Mouse (Mus musculus): ENCODE measurements around the gene Scrt2. TPM values are rescaled to one million over a fixed set of nuclear protein-coding genes. Genes with fewer than 3 reads are reported as not detected.
A peak's percentile ranks its signal among the peaks of the same experiment; 100 is the strongest.

Gene Scrt2
- polyA plus RNA-seq, 1 experiment = not detected

GRCm38 (mm10) chr2:152109386-152109785 lies 28.1 kb downstream of the Scrt2 start:
- TF ChIP-seq POLR2A (IDR thresholded peaks at IDR 0.05; ENCODE audit: insufficient read depth, low read depth, low read length) = no peak
- no peak for TF ChIP-seq CTCF (IDR thresholded peaks at IDR 0.05; ENCODE audit: insufficient read depth, low read depth, low read length)
- 83% methylated on average over 5 of the region's 5 CpGs for WGBS
- Histone ChIP-seq H3K4me3 (ENCODE audit: insufficient read depth, low read depth, low read length) (no peak overlapping the region), H3K4me1 (ENCODE audit: control insufficient read depth, insufficient read depth, low read length) (peaks cover 30% of the 10 kb centered on the region), H3K27ac (ENCODE audit: insufficient read depth, low read depth, low read length) (no peak overlapping the region)

- Histone ChIP-seq H3K4me3 (ENCODE audit: insufficient read depth, low read depth, low read length) (no peak overlapping the region), H3K4me1 (ENCODE audit: control insufficient read depth, insufficient read depth, low read length) (peaks cover 32% of the 10 kb centered on the region), H3K27ac (ENCODE audit: insufficient read depth, low read depth, low read length) (no peak overlapping the region)
- WGBS = 35% methylated on average over 2 of the region's 2 CpGs
- TF ChIP-seq POLR2A (IDR thresholded peaks at IDR 0.05; ENCODE audit: insufficient read depth, low read depth, low read length) (no peak), CTCF (IDR thresholded peaks at IDR 0.05; ENCODE audit: insufficient read depth, low read depth, low read length) (no peak)
Measured at GRCm38 (mm10) chr2:152111311-152111710, 30.0 kb downstream of the Scrt2 start.

GRCm38 (mm10) chr2:152111920-152112319 lies 30.6 kb downstream of the Scrt2 start:
- Histone ChIP-seq H3K4me1 (ENCODE audit: control insufficient read depth, insufficient read depth, low read length) (peaks cover 28% of the 10 kb centered on the region), H3K4me3 (ENCODE audit: insufficient read depth, low read depth, low read length) (no peak overlapping the region), H3K27ac (ENCODE audit: insufficient read depth, low read depth, low read length) (no peak overlapping the region)
- TF ChIP-seq POLR2A (IDR thresholded peaks at IDR 0.05; ENCODE audit: insufficient read depth, low read depth, low read length) (no peak), CTCF (IDR thresholded peaks at IDR 0.05; ENCODE audit: insufficient read depth, low read depth, low read length) (peak; percentile 85)
- WGBS = 8% methylated on average over 7 of the region's 7 CpGs

DNA sequence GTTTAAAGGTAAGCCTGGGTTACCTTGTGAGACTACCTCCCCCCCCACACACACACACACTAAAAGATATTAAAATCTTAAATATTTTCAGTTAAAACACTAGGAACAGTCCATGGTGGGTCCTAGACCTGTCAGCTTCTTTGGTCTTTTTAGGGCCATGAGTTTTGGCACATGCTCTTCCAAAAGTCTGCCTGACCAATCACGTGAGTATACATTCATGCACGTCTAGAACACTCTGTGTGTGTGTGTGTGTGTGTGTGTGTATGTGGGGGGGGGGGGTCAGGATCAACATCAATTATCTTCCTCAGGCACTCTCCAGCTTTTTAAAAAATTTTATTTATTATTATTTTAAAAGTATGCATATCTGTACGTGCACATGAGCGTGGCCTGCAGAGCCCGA lies 31.2 kb downstream of the Scrt2 start:
- Histone ChIP-seq H3K4me1 (ENCODE audit: control insufficient read depth, insufficient read depth, low read length) (peaks cover 28% of the 10 kb centered on the region), H3K27ac (ENCODE audit: insufficient read depth, low read depth, low read length) (no peak overlapping the region), H3K4me3 (ENCODE audit: insufficient read depth, low read depth, low read length) (no peak overlapping the region)
- 92% methylated on average over 5 of the region's 5 CpGs for WGBS
- no peak for TF ChIP-seq POLR2A (IDR thresholded peaks at IDR 0.05; ENCODE audit: insufficient read depth, low read depth, low read length)
- no peak for TF ChIP-seq CTCF (IDR thresholded peaks at IDR 0.05; ENCODE audit: insufficient read depth, low read depth, low read length)

GRCm38 (mm10) chr2:152112970-152113369 lies 31.6 kb downstream of the Scrt2 start:
- 60% methylated on average over 10 of the region's 10 CpGs for WGBS
- Histone ChIP-seq H3K4me3 (ENCODE audit: insufficient read depth, low read depth, low read length) (no peak overlapping the region), H3K27ac (ENCODE audit: insufficient read depth, low read depth, low read length) (no peak overlapping the region), H3K4me1 (ENCODE audit: control insufficient read depth, insufficient read depth, low read length) (peaks cover 25% of the 10 kb centered on the region)
- TF ChIP-seq CTCF (IDR thresholded peaks at IDR 0.05; ENCODE audit: insufficient read depth, low read depth, low read length) (no peak), POLR2A (IDR thresholded peaks at IDR 0.05; ENCODE audit: insufficient read depth, low read depth, low read length) (no peak)

DNA sequence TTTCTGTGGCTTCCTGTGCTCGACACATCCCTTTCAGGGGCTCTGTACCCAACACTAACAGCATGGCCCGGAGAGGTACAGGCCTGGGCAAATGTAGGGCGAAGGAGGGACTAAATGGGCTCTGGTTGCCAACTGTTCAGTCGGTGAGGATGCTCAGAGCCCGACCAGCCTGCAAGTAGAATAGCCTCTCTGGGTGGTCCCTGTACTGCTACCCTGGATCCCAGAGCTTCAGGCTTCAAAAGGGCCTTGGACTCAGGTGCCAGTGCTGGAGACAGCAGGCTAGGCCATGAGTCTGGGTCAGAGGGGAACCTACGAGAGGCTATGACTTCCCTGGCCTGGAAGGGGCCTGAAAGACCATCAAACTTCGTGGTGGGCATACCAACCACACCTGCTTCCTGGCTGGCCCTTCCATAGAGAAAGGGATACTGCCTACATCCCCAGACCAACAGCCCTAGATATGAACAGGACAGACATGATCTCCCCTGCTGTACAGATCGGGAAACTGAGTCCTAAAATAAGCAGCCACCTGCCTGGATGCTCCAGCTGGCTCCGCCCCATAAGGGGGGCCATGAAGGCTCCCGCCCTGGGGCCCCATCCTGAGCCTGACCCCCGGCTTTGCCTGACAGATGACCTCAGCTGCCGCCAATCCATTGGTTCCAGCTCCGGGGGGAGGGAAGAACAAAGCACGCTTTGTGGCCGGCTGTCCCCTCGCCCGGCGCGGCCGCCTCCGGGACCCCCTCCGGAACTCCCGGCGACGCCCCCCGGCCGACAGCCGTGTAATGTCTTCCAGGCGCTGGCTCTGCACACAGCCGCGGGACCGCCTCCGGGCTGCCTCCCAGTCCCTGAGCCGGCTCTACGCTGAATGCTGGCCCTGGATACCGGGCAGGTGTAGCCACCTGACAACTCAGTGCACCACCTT lies 33.0 kb downstream of the Scrt2 start:
- Histone ChIP-seq H3K4me1 (ENCODE audit: control insufficient read depth, insufficient read depth, low read length) (peaks cover 17% of the 10 kb centered on the region), H3K4me3 (ENCODE audit: insufficient read depth, low read depth, low read length) (peak overlapping the region; percentile 12; the same call in 1 of the 2 replicates), H3K27ac (ENCODE audit: insufficient read depth, low read depth, low read length) (no peak overlapping the region)
- TF ChIP-seq CTCF (IDR thresholded peaks at IDR 0.05; ENCODE audit: insufficient read depth, low read depth, low read length) (no peak), POLR2A (IDR thresholded peaks at IDR 0.05; ENCODE audit: insufficient read depth, low read depth, low read length) (no peak)
- 16% methylated on average over 36 of the region's 36 CpGs for WGBS

DNA sequence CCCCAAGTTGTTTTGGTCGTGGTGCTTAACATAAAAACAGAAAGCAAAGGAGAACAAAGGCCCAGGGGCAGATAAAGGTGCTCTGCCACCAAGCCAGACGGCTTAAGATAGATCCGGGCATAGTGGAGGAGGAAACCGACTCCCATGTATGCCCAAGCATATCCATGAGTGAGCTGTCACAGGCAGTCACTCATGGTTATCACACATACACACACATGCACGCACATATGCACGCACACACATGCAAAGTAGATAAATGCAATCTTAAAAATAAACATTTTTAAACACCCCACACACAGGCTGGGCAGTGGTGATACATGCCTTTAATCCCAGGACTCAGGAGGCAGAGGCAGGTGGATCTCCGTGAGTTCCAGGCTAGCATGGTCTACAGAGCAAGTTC lies 36.4 kb downstream of the Scrt2 start:
- Histone ChIP-seq H3K4me1 (ENCODE audit: control insufficient read depth, insufficient read depth, low read length) (peaks cover 16% of the 10 kb centered on the region), H3K27ac (ENCODE audit: insufficient read depth, low read depth, low read length) (no peak overlapping the region), H3K4me3 (ENCODE audit: insufficient read depth, low read depth, low read length) (no peak overlapping the region)
- TF ChIP-seq CTCF (IDR thresholded peaks at IDR 0.05; ENCODE audit: insufficient read depth, low read depth, low read length) = no peak
- no peak for TF ChIP-seq POLR2A (IDR thresholded peaks at IDR 0.05; ENCODE audit: insufficient read depth, low read depth, low read length)
- 85% methylated on average over 7 of the region's 7 CpGs for WGBS

DNA sequence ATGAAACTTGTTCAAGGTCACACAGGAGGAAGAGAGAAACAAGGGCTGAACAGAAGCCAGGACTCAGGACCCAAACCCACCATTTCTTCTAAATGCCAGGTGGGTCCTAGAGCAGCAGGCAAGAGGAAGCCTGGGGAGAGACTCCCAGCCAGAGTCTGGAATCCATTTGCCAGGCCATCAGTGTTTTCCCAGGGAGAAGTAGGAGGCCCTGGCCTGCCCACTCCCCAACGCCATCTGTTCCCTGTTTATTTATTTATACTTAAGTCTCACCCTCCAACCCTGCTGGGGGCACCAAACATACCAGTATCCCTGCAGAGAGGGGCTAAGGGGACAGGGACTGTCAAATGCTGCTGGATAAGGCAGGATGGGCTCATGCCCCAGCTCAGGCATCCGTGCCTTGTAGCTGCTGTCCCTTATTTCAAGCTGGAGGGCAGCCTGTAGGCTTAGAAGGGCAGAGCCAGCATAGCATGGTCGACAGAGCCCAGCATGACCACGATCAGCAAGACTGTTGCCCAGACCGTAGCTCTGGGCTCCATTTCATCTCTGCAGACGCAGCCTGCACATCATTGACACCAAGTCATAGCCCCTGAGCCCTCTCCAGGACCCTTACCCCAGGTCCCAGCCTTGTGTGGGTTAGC lies 38.0 kb downstream of the Scrt2 start:
- H3K27ac ChIP-seq (ENCODE audit: insufficient read depth, low read depth, low read length) = no peak overlapping the region
- no peak overlapping the region for H3K4me3 ChIP-seq (ENCODE audit: insufficient read depth, low read depth, low read length)
- peaks cover 12% of the 10 kb centered on the region for H3K4me1 ChIP-seq (ENCODE audit: control insufficient read depth, insufficient read depth, low read length)
- TF ChIP-seq POLR2A (IDR thresholded peaks at IDR 0.05; ENCODE audit: insufficient read depth, low read depth, low read length) = no peak
- TF ChIP-seq CTCF (IDR thresholded peaks at IDR 0.05; ENCODE audit: insufficient read depth, low read depth, low read length) = no peak
- 60% methylated on average over 6 of the region's 6 CpGs for WGBS

- TF ChIP-seq POLR2A (IDR thresholded peaks at IDR 0.05; ENCODE audit: insufficient read depth, low read depth, low read length) (no peak), CTCF (IDR thresholded peaks at IDR 0.05; ENCODE audit: insufficient read depth, low read depth, low read length) (no peak)
- Histone ChIP-seq H3K4me1 (ENCODE audit: control insufficient read depth, insufficient read depth, low read length) (peaks cover 7% of the 10 kb centered on the region), H3K4me3 (ENCODE audit: insufficient read depth, low read depth, low read length) (no peak overlapping the region), H3K27ac (ENCODE audit: insufficient read depth, low read depth, low read length) (no peak overlapping the region)
- 57% methylated on average over 9 of the region's 9 CpGs for WGBS
Measured at GRCm38 (mm10) chr2:152122896-152123295, 41.6 kb downstream of the Scrt2 start.

Data from olfactory bulb, adult 2 months (tissue).